Mouse (Mus musculus): ENCODE data around the gene Dusp19. TPM values are rescaled to one million over a fixed set of nuclear protein-coding genes. Genes with fewer than 3 reads are reported as not detected.

The Dusp19 gene
- polyA plus RNA-seq (2014; fragmentation: Illumina TruSeq; extraction: RNeasy Lipid Tissue Mini Kit (QIAGEN cat#74804); ENCODE audit: insufficient read depth, low read depth, low replicate concordance): 7.6 TPM

DNA sequence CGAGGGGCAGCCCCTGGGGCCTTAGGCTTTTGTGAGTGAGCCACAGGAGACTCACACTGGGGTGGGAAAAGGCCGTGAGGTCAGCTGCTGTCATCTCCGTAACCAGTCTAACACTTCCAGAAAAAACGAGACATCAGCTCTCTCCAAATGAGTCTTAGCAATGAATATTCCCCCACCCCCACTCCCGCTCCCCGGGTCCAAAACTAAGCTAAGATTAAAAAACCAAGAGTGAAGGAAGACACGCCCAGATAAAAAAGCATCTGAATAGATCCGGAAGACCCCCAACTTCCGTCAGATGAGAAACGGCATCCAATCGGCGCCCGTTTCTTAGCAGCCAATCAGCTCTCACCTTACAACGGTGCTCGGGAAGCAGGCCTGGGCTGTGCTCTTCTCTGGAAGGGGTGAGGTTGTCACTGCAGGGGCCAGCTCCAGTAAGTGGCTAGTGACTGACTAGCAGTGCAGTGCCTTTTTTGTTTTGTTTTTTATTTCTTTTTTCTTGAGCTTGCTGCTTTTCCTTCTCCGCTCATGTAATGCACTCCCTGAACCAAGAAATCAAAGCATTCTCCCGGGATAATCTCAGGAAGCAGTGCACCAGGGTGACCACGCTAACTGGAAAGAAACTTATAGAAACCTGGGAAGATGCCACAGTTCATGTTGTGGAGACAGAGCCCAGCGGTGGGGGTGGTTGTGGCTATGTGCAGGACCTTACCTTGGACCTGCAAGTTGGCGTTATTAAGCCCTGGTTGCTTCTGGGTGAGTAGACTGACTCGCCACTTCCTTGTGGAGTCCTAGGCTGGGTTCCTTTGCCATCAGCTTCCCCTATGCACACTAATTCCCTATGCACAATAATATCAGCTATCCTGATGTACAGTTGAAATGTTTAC, at the start of gene Dusp19, which contains the start of gene Nup35:
Dusp19 (plus strand) TSS at position 192 of the 884 bp plus-strand sequence.
Nup35 (plus strand) TSS at position 383 of the 884 bp plus-strand sequence.

DNA sequence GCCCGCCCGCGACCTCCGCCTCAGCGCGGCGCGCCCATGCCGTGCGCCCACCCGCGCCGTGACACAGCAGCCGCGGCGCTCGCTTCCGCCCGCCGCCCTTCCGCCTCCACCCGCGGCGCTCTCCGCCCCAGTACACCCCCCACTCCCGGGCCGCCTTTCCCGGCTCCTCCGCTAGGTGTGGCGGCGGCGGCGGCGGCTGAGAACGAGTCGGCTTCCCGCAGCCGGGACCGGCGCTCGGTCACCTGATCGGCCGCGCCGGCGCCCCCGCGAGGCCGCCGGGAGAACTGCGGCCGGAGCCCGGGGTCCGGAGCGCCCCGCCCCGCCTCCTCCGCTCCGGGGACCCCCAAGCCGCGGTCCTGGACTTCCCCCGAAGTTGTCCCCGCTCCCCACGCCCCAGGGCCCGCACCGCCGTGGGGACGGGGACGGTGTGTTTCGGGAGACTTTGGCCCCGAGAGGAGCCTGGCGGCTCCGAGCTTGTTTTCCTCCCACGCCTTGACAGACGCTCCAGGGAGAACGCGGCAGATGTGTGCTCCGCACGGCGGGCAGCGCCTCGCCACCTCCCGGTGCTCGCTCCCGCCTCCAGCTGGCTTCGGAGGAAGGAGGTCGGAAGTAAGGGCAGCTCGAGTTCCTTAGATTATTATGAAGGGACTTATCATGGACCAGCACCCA, 35.7 kb upstream of the Dusp19 start, which contains the start of gene Nckap1:
Nckap1 (minus strand) TSS at position 338 of the 669 bp plus-strand sequence.

Other genes with a start within 250 kb of the Dusp19 start
- gene Frzb, start 169.4 kb upstream of the Dusp19 start, polyA plus RNA-seq (2014; fragmentation: Illumina TruSeq; extraction: RNeasy Lipid Tissue Mini Kit (QIAGEN cat#74804); ENCODE audit: insufficient read depth, low read depth, low replicate concordance): 0.11 TPM
- gene Nckap1, start 35.7 kb upstream of the Dusp19 start, polyA plus RNA-seq (2014; fragmentation: Illumina TruSeq; extraction: RNeasy Lipid Tissue Mini Kit (QIAGEN cat#74804); ENCODE audit: insufficient read depth, low read depth, low replicate concordance): 42.1 TPM
- gene Nup35, start 191 bp downstream of the Dusp19 start, polyA plus RNA-seq (2014; fragmentation: Illumina TruSeq; extraction: RNeasy Lipid Tissue Mini Kit (QIAGEN cat#74804); ENCODE audit: insufficient read depth, low read depth, low replicate concordance): 15.9 TPM